Mouse (Mus musculus): Measurements from ENCODE around the gene Dap. TPM values are rescaled to one million over a fixed set of nuclear protein-coding genes. Genes with fewer than 3 reads are reported as not detected.

The Dap gene
- polyA plus RNA-seq, 1 experiment = 34.9 TPM

GRCm38 (mm10) chr15:31257329-31257728 lies 33.2 kb downstream of the Dap start:
- H3K36me3 ChIP-seq (ENCODE audit: control insufficient read depth, insufficient read depth, low read length) = no peaks in the 10 kb centered on the region
- H3K27ac ChIP-seq (ENCODE audit: control insufficient read depth, insufficient read depth, low read length) = no peak overlapping the region
- 100% methylated on average over 1 of the region's 1 CpGs for WGBS
- DNase-seq = no peak
- H3K4me3 ChIP-seq (ENCODE audit: control insufficient read depth, insufficient read depth, low read length) = no peak overlapping the region
- peaks cover 5% of the 10 kb centered on the region; the same call in 1 of the 2 replicates for H3K4me1 ChIP-seq (replicated peaks; ENCODE audit: control insufficient read depth, insufficient read depth, low read length)
- no peaks in the 10 kb centered on the region for H3K27me3 ChIP-seq (ENCODE audit: control insufficient read depth, insufficient read depth, low read length)
- TF ChIP-seq CTCF (IDR thresholded peaks at IDR 0.05; ENCODE audit: borderline replicate concordance, control insufficient read depth, extremely low read depth, insufficient read depth, low read length, poor library complexity) (no peak), POLR2A (IDR thresholded peaks at IDR 0.05; ENCODE audit: control insufficient read depth, extremely low read depth, insufficient read depth, low read length, poor library complexity) (no peak)

DNA sequence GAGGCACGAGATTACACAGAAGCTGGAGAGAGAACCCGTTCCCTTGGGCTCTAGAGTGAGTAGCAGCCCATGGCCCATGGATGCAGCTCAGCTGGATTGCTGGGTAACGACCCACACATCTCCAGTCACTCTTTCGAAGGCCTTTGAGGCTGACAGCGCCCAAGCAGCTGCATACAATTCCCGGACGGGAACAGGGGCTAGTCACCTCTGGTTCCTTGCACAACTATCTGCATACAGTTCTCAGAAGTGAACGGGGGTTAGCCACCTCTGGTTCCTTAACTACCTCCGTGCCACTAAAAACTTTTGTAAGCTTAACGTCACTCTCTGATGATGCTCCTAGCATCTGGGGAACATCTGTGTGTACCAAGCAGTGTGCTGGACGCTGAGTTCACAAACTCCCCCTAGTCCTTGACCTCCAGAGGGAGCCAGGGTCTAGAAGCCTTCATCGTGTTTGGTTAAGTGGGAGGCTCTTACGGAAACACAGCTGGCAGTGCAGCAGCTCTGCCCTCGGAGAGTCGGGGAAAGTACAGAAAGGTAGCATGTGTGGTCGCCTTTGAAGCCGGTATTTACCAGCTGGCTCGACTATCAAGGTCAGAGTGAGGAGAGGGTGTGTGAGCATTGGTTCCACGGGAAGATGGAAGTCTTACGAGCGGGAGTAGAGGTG lies 34.0 kb downstream of the Dap start:
- DNase-seq = no peak
- Histone ChIP-seq H3K4me3 (ENCODE audit: control insufficient read depth, insufficient read depth, low read length) (no peak overlapping the region), H3K4me1 (replicated peaks; ENCODE audit: control insufficient read depth, insufficient read depth, low read length) (peaks cover 5% of the 10 kb centered on the region; the same call in 1 of the 2 replicates), H3K27me3 (ENCODE audit: control insufficient read depth, insufficient read depth, low read length) (no peaks in the 10 kb centered on the region), H3K27ac (ENCODE audit: control insufficient read depth, insufficient read depth, low read length) (no peak overlapping the region), H3K36me3 (ENCODE audit: control insufficient read depth, insufficient read depth, low read length) (no peaks in the 10 kb centered on the region)
- TF ChIP-seq POLR2A (IDR thresholded peaks at IDR 0.05; ENCODE audit: control insufficient read depth, extremely low read depth, insufficient read depth, low read length, poor library complexity) (no peak), CTCF (IDR thresholded peaks at IDR 0.05; ENCODE audit: borderline replicate concordance, control insufficient read depth, extremely low read depth, insufficient read depth, low read length, poor library complexity) (no peak)
- WGBS = 89% methylated on average over 21 of the region's 21 CpGs

DNA sequence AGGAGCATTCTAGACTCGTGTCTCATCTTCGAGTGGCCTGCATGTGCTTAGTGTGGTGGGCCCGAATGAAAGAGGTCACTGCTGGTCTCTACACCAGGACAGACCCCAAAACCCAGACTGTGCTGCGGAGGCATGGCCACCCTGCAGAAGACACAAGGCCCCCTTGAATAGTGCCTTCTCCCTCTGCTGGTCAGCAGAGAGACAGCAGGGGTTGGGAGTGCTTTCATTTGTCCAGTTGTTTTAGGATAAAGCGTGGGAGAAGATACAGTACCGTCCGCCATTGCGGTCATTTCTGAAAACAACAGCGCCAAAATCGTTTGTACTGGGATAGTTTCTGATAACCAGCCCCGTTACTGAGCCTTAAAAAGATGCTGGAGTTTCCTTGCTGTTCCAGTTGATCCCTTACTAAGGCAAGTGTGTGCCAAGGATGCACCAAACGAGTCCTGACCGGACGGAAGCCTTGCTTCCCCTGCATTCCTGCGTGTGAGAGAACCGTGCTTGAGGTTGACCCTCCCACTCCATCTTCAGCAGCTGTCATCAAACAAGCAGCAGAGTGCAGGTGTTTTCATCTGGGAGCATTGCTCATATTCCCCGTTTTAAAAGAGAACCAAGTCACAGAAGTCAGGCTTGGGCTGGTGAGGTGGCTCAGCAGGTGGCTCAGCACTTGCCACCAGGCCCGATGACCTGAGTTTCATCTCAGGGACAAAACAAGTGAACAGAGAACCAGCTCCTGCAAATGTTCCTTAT lies 34.8 kb downstream of the Dap start:
- H3K4me1 ChIP-seq (replicated peaks; ENCODE audit: control insufficient read depth, insufficient read depth, low read length) = peaks cover 5% of the 10 kb centered on the region; the same call in 1 of the 2 replicates
- DNase-seq = no peak
- no peak for TF ChIP-seq POLR2A (IDR thresholded peaks at IDR 0.05; ENCODE audit: control insufficient read depth, extremely low read depth, insufficient read depth, low read length, poor library complexity)
- TF ChIP-seq CTCF (IDR thresholded peaks at IDR 0.05; ENCODE audit: borderline replicate concordance, control insufficient read depth, extremely low read depth, insufficient read depth, low read length, poor library complexity) = no peak
- no peak overlapping the region for H3K27ac ChIP-seq (ENCODE audit: control insufficient read depth, insufficient read depth, low read length)
- no peaks in the 10 kb centered on the region for H3K36me3 ChIP-seq (ENCODE audit: control insufficient read depth, insufficient read depth, low read length)
- 89% methylated on average over 18 of the region's 18 CpGs for WGBS
- H3K27me3 ChIP-seq (ENCODE audit: control insufficient read depth, insufficient read depth, low read length) = no peaks in the 10 kb centered on the region
- no peak overlapping the region for H3K4me3 ChIP-seq (ENCODE audit: control insufficient read depth, insufficient read depth, low read length)

- 92% methylated on average over 10 of the region's 10 CpGs for WGBS
- TF ChIP-seq CTCF (IDR thresholded peaks at IDR 0.05; ENCODE audit: borderline replicate concordance, control insufficient read depth, extremely low read depth, insufficient read depth, low read length, poor library complexity) = no peak
- TF ChIP-seq POLR2A (IDR thresholded peaks at IDR 0.05; ENCODE audit: control insufficient read depth, extremely low read depth, insufficient read depth, low read length, poor library complexity) = no peak
Measured at GRCm38 (mm10) chr15:31261094-31261493, 37.0 kb downstream of the Dap start.

GRCm38 (mm10) chr15:31262361-31262760 lies 38.2 kb downstream of the Dap start:
- no peak for DNase-seq
- 84% methylated on average over 9 of the region's 9 CpGs for WGBS

More at GRCm38 (mm10) chr15:31261094-31261493, 37.0 kb downstream of the Dap start:
- no peaks in the 10 kb centered on the region for H3K27me3 ChIP-seq (ENCODE audit: control insufficient read depth, insufficient read depth, low read length)
- no peak for DNase-seq
- peaks cover 5% of the 10 kb centered on the region; the same call in 1 of the 2 replicates for H3K4me1 ChIP-seq (replicated peaks; ENCODE audit: control insufficient read depth, insufficient read depth, low read length)
- no peak overlapping the region for H3K4me3 ChIP-seq (ENCODE audit: control insufficient read depth, insufficient read depth, low read length)
- no peaks in the 10 kb centered on the region for H3K36me3 ChIP-seq (ENCODE audit: control insufficient read depth, insufficient read depth, low read length)
- no peak overlapping the region for H3K27ac ChIP-seq (ENCODE audit: control insufficient read depth, insufficient read depth, low read length)

DNA sequence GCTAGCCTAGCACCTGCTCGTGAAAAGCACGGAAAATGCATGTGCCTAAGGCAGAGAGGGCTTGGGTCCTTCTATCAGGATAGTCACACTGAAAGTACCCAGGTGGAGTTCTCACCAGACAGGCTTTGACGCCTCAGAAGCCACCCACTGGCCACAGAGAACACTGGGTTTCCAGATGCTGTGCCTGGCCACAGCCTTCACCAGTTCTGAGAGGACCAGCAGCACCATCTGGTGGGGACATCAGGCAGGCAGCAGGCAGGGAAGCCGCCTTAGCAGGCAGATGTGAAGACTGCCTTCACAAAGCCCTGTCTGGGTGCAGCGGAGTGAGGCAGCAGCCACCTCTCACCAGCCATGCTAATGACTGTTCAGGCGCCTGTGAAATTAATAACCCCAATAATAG lies 40.7 kb downstream of the Dap start:
- TF ChIP-seq CTCF (IDR thresholded peaks at IDR 0.05; ENCODE audit: borderline replicate concordance, control insufficient read depth, extremely low read depth, insufficient read depth, low read length, poor library complexity) (peak; percentile 84; the same call in 1 of the 2 replicates), POLR2A (IDR thresholded peaks at IDR 0.05; ENCODE audit: control insufficient read depth, extremely low read depth, insufficient read depth, low read length, poor library complexity) (no peak)
- WGBS = 61% methylated on average over 6 of the region's 6 CpGs
- H3K36me3 ChIP-seq (ENCODE audit: control insufficient read depth, insufficient read depth, low read length) = no peaks in the 10 kb centered on the region
- H3K4me1 ChIP-seq (replicated peaks; ENCODE audit: control insufficient read depth, insufficient read depth, low read length) = no peaks in the 10 kb centered on the region; the same call in 1 of the 2 replicates
- DNase-seq = peak; percentile 71
- H3K4me3 ChIP-seq (ENCODE audit: control insufficient read depth, insufficient read depth, low read length) = no peak overlapping the region
- no peak overlapping the region for H3K27ac ChIP-seq (ENCODE audit: control insufficient read depth, insufficient read depth, low read length)
- H3K27me3 ChIP-seq (ENCODE audit: control insufficient read depth, insufficient read depth, low read length) = no peaks in the 10 kb centered on the region

More at GRCm38 (mm10) chr15:31262361-31262760, 38.2 kb downstream of the Dap start:
- Histone ChIP-seq H3K27ac (ENCODE audit: control insufficient read depth, insufficient read depth, low read length) (no peak overlapping the region), H3K27me3 (ENCODE audit: control insufficient read depth, insufficient read depth, low read length) (no peaks in the 10 kb centered on the region), H3K36me3 (ENCODE audit: control insufficient read depth, insufficient read depth, low read length) (no peaks in the 10 kb centered on the region), H3K4me1 (replicated peaks; ENCODE audit: control insufficient read depth, insufficient read depth, low read length) (peaks cover 5% of the 10 kb centered on the region; the same call in 1 of the 2 replicates), H3K4me3 (ENCODE audit: control insufficient read depth, insufficient read depth, low read length) (no peak overlapping the region)
- TF ChIP-seq CTCF (IDR thresholded peaks at IDR 0.05; ENCODE audit: borderline replicate concordance, control insufficient read depth, extremely low read depth, insufficient read depth, low read length, poor library complexity) = no peak
- TF ChIP-seq POLR2A (IDR thresholded peaks at IDR 0.05; ENCODE audit: control insufficient read depth, extremely low read depth, insufficient read depth, low read length, poor library complexity) = no peak
